Mouse (Mus musculus) heart, adult 8-10 months (tissue): ENCODE data around the gene Fignl2. TPM values are rescaled to one million over a fixed set of nuclear protein-coding genes. Genes with fewer than 3 reads are reported as not detected.

ENCODE experiments used
- DNase-seq: peaks from one replicate; pipeline ENCODE4 v3.0.0; 2022; ENCODE audit warnings: low spot score
- total RNA-seq, 4 experiments: library from RNA; stranded (reverse); gene quantifications; 2 replicates each; pipeline ENCODE4 v1.2.4; 2022

The Fignl2 gene
- total RNA-seq, 4 experiments from 2014 or later: 0.84 to 1.5 (median 1.2) TPM

DNA sequence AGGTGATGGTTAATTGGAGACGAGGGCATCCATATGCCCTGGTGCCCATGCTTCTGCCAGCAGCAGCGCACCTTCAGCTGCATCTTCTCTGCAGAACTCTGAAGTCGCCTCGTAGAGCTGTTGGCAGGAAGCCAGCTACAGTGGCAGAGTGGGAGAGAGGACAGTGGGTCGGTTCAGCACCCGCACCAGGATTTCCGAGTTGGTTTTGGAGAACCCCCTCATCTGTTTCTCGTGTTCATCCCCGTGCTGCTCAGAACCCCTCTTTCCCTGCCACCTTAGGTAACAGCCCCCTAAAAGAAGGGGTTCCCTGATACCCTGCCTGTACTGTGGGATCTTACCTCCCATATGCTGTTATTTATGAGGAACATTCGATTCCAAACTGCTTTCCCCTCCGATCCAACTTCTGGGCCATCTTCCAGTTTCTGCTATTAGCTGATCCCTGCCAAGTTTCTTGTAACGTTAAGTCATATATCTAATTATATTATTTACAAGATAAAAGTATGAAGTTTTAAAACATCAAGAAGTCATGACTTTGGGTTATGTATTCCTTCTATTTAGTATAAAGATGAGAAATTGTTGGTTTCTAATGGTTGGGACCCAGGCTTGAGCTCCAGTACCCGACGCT is 69.9 kb downstream of the Fignl2 start:
- no peak for DNase-seq

DNA sequence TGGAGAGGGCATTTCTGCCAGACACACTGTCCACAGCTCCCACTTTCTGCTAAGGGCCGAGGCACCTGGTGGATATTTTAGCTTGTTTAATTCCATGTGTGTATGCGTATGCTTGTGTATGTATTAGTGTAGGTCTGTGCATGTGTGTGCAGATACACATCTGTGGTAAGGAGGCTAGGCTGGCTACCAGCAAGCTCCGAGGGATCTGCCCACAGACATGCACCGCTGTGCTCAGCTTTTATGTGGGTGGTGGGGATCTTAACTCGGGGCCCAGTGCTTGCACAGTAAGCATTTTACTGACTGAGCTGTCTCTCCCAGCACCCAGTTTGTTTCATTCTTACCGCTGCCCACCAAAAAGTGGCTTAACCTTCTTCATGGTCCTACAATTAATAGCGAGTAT is 71.1 kb downstream of the Fignl2 start:
- no peak for DNase-seq

DNA sequence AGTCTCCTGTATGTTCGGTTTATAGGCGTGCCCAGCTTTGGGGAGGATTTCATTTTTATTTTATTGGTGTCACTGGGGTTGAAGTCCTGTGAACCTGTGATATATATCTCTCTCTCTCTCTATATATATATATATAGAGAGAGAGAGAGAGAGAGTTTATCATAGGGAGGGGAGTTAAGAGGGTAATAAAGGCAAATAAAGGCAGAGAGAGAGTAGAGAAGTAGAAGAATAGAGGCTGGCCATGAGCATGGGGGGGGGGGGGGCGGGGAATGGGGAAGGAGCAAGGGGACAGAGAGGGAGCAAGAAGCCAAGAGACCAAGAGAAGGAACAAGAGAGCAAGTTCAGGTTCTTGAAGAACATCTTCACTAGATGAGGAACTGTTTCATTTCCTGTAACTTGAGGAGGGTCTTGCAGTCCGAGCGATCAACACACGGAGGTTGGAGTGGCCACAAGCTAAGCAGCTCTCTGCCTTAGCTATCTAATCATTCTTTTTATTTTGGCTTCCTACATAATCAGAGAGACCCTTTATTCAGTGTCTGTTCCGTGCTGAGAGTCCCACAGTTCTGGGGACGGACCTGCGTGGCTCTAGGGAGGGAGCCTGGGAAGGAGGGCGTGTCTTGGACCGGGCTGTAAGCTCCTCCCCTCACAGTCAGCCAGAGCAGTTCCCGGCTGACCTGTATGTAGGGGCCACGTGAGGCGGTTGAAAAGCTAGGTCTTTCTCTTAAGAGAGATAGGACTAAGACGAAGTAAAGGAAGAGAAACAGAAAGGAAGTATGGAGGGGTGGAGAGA is 71.9 kb downstream of the Fignl2 start:
- peak; percentile 32 for DNase-seq

DNA sequence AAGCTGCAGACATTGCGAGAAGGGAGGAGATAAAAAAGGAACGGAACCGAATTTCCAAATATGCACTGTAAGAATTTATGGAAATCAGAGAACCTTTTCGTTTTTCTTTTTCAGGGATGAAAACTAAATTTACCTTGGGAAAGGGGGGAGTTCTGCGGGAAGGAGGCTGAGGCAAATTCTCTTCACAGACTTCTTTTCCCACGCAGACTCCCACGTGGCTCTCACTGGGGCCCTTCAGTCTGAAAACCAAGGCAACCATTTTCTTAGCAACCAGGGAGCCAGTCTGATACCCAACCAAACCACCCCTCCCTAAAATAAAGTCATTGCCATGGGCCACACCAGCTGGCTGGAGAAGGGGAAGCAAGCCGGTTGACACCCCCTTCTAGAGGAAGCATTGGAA is 72.7 kb downstream of the Fignl2 start:
- no peak for DNase-seq

DNA sequence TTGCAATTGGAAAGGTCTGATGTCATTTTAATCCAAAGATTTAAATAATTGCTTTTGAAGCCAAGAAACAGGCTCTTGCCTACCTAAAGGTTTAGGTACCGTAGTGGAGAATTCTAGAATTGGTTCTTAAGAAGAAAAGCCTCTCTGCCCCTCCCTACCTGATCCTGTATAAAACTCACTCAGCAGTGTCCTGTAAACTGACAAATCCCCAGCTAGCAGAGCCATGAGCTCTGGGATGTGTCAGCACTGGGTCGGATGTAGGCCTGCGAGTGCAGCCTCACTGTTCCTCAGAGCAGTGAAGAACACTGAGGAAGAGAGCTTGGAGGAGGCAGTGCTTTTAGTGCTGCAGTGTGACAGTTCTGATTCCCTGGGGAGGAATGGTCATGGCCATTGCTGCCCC is 73.8 kb downstream of the Fignl2 start:
- DNase-seq: no peak

DNA sequence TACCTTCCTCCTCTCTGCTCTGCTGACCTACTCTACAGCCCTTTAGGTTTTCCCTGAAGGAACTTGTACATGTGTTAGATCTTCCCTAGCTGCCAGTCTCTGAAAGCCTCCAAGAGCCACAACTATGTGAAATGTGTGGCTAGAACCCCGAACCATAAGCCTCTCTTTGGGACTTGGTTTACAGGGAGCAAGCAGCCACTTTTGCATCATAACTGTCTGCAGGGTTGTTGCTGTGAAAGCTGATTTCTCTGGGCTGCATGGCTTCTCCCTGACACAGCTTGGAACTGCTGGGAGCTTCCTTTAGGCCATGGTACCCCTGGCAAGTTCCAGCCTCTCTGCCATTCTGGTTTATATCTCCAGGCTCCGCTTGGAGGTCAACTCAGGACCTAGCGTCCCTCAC is 75.9 kb downstream of the Fignl2 start:
- no peak for DNase-seq

DNA sequence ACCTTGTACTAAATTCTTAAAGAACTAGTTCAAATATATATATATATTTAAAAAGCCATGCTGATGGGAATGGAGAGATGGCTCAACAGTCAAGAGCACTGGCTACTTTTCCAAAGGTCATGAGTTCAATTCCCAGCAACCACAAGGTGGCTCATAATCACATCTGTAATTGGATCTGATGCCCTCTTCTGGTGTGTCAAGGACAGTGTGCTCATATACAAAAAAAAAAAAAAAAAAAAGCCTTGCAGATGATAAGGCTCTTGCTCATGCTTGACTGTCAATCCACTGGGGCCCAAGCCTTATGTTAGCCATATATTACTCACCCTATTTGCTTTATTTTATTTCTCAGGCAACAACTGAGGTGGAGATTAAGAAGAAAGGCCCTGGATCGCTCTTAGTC is 76.7 kb downstream of the Fignl2 start:
- DNase-seq: no peak

Other genes starting within 250 kb of the Fignl2 start
- gene Scn8a, start 208.7 kb downstream of the Fignl2 start, total RNA-seq: 1 to 10 TPM in 1 of 4 experiments, under 1 TPM in 2, not detected in 1; 0.41 to 1.2 (median 0.55) TPM
- under 1 TPM in 1 of 4 experiments, not detected in 3; 0.25 TPM for gene Gm47841, start 31.2 kb downstream of the Fignl2 start, total RNA-seq
- not detected for gene Ankrd33, start 37.2 kb upstream of the Fignl2 start, total RNA-seq
- 10 to 100 TPM; 19.8 to 30.3 (median 23.0) TPM for gene Acvrl1, start 50.0 kb upstream of the Fignl2 start, total RNA-seq
- gene Acvr1b, start 95.5 kb upstream of the Fignl2 start, total RNA-seq: 10 to 100 TPM; 12.1 to 14.7 (median 13.9) TPM
- gene Grasp, start 145.6 kb upstream of the Fignl2 start, total RNA-seq: 10 to 100 TPM in 1 of 4 experiments, 1 to 10 TPM in 3; 7.6 to 10.2 (median 9.5) TPM
- 10 to 100 TPM in 3 of 4 experiments, 1 to 10 TPM in 1; 7.0 to 23.9 (median 12.6) TPM for gene Nr4a1, start 175.7 kb upstream of the Fignl2 start, total RNA-seq
- gene Atg101, start 205.7 kb upstream of the Fignl2 start, total RNA-seq: 10 to 100 TPM; 21.1 to 25.4 (median 21.4) TPM
- 1 to 10 TPM in 3 of 4 experiments, under 1 TPM in 1; 0.54 to 2.1 (median 1.1) TPM for gene 6030408B16Rik, start 214.6 kb upstream of the Fignl2 start, total RNA-seq